Mouse (Mus musculus): ENCODE measurements around the gene Tmcc1. TPM values are rescaled to one million over a fixed set of nuclear protein-coding genes. Genes with fewer than 3 reads are reported as not detected.
"Not testable (repeated sequence)": the region's sequence is repeated elsewhere in the genome, so short reads cannot be mapped to it uniquely, and the experiment has no call there.

Gene Tmcc1
- polyA plus RNA-seq, 1 experiment from 2014 or later, result 12.6 TPM

- Histone ChIP-seq H3K9me3 (ENCODE audit: control insufficient read depth, low read length) (no peaks in the 10 kb centered on the region), H3K4me1 (ENCODE audit: control insufficient read depth in 2 of 2, insufficient read depth in 2 of 2, low read length in 2 of 2) (peaks cover 3 to 4% of the 10 kb centered on the region in 2 experiments; a peak in 3 of 4 replicates), H3K4me2 (ENCODE audit: low read length) (no peak overlapping the region), H3K36me3 (ENCODE audit: control insufficient read depth, insufficient read depth, low read length) (peaks cover 4% of the 10 kb centered on the region; the same call in 1 of the 2 replicates), H3K4me3 (ENCODE audit: control insufficient read depth in 1 of 2, insufficient read depth in 1 of 2, low read depth in 1 of 2, low read length in 2 of 2) (no peak overlapping the region), H3K27me3 (ENCODE audit: control insufficient read depth, insufficient read depth, low read length) (no peaks in the 10 kb centered on the region), H3K27ac (replicated peaks in 1 of 2; ENCODE audit: control insufficient read depth in 1 of 2, insufficient read depth in 1 of 2, low read depth in 2 of 2, low read length in 2 of 2) (no peak overlapping the region), H3K9ac (ENCODE audit: low read length) (no peak overlapping the region)
- no peak for ATAC-seq (ENCODE audit: insufficient number of reproducible peaks, insufficient read depth, low FRiP score, low read depth)
These were observed 65.3 kb downstream of the Tmcc1 start for GRCm38 (mm10) chr6:116127918-116128443.

GRCm38 (mm10) chr6:116126577-116126976 lies 66.7 kb downstream of the Tmcc1 start:
- H3K4me3 ChIP-seq (ENCODE audit: control insufficient read depth in 1 of 2, insufficient read depth in 1 of 2, low read depth in 1 of 2, low read length in 2 of 2), result no peak overlapping the region
- no peak overlapping the region for H3K27ac ChIP-seq (replicated peaks in 1 of 2; ENCODE audit: control insufficient read depth in 1 of 2, insufficient read depth in 1 of 2, low read depth in 2 of 2, low read length in 2 of 2)
- peaks cover 3 to 4% of the 10 kb centered on the region in 2 experiments; a peak in 3 of 4 replicates for H3K4me1 ChIP-seq (ENCODE audit: control insufficient read depth in 2 of 2, insufficient read depth in 2 of 2, low read length in 2 of 2)
- no peaks in the 10 kb centered on the region for H3K9me3 ChIP-seq (ENCODE audit: control insufficient read depth, low read length)
- no peak overlapping the region for H3K4me2 ChIP-seq (ENCODE audit: low read length)
- peaks cover 8% of the 10 kb centered on the region for H3K36me3 ChIP-seq (ENCODE audit: control insufficient read depth, insufficient read depth, low read length)
- H3K9ac ChIP-seq (ENCODE audit: low read length), result no peak overlapping the region
- H3K27me3 ChIP-seq (ENCODE audit: control insufficient read depth, insufficient read depth, low read length), result no peaks in the 10 kb centered on the region
- no peak for ATAC-seq (ENCODE audit: insufficient number of reproducible peaks, insufficient read depth, low FRiP score, low read depth)

GRCm38 (mm10) chr6:116122881-116123280 lies 70.4 kb downstream of the Tmcc1 start:
- Histone ChIP-seq H3K36me3 (ENCODE audit: control insufficient read depth, insufficient read depth, low read length) (peaks cover 8% of the 10 kb centered on the region), H3K4me3 (ENCODE audit: control insufficient read depth in 1 of 2, insufficient read depth in 1 of 2, low read depth in 1 of 2, low read length in 2 of 2) (no peak overlapping the region), H3K9ac (ENCODE audit: low read length) (no peak overlapping the region), H3K4me2 (ENCODE audit: low read length) (no peak overlapping the region), H3K27ac (replicated peaks in 1 of 2; ENCODE audit: control insufficient read depth in 1 of 2, insufficient read depth in 1 of 2, low read depth in 2 of 2, low read length in 2 of 2) (no peak overlapping the region), H3K4me1 (ENCODE audit: control insufficient read depth in 2 of 2, insufficient read depth in 2 of 2, low read length in 2 of 2) (peaks cover 3 to 4% of the 10 kb centered on the region in 2 experiments; a peak in 3 of 4 replicates), H3K27me3 (ENCODE audit: control insufficient read depth, insufficient read depth, low read length) (no peaks in the 10 kb centered on the region), H3K9me3 (ENCODE audit: control insufficient read depth, low read length) (no peaks in the 10 kb centered on the region)
- 85% methylated on average over 1 of the region's 1 CpGs for WGBS
- ATAC-seq (ENCODE audit: insufficient number of reproducible peaks, insufficient read depth, low FRiP score, low read depth), result no peak

- Histone ChIP-seq H3K27ac (replicated peaks in 1 of 2; ENCODE audit: control insufficient read depth in 1 of 2, insufficient read depth in 1 of 2, low read depth in 2 of 2, low read length in 2 of 2) (no peak overlapping the region), H3K4me1 (ENCODE audit: control insufficient read depth in 2 of 2, insufficient read depth in 2 of 2, low read length in 2 of 2) (no peaks in the 10 kb centered on the region), H3K27me3 (ENCODE audit: control insufficient read depth, insufficient read depth, low read length) (no peaks in the 10 kb centered on the region), H3K36me3 (ENCODE audit: control insufficient read depth, insufficient read depth, low read length) (peaks cover 8% of the 10 kb centered on the region), H3K4me3 (ENCODE audit: control insufficient read depth in 1 of 2, insufficient read depth in 1 of 2, low read depth in 1 of 2, low read length in 2 of 2) (no peak overlapping the region), H3K4me2 (ENCODE audit: low read length) (no peak overlapping the region), H3K9ac (ENCODE audit: low read length) (no peak overlapping the region), H3K9me3 (ENCODE audit: control insufficient read depth, low read length) (no peaks in the 10 kb centered on the region)
- 78% methylated on average over 4 of the region's 4 CpGs for WGBS
- ATAC-seq (ENCODE audit: insufficient number of reproducible peaks, insufficient read depth, low FRiP score, low read depth), result no peak
These were observed 73.6 kb downstream of the Tmcc1 start for GRCm38 (mm10) chr6:116119669-116120068.

- not testable (repeated sequence) for ATAC-seq (ENCODE audit: insufficient number of reproducible peaks, insufficient read depth, low FRiP score, low read depth); H3K4me3 ChIP-seq (ENCODE audit: control insufficient read depth in 1 of 2, insufficient read depth in 1 of 2, low read depth in 1 of 2, low read length in 2 of 2)
These were observed 76.7 kb downstream of the Tmcc1 start for GRCm38 (mm10) chr6:116116634-116117033.

GRCm38 (mm10) chr6:116110588-116110987 lies 82.7 kb downstream of the Tmcc1 start:
- H3K9me3 ChIP-seq (ENCODE audit: control insufficient read depth, low read length), result no peaks in the 10 kb centered on the region
- H3K36me3 ChIP-seq (ENCODE audit: control insufficient read depth, insufficient read depth, low read length), result no peaks in the 10 kb centered on the region
- H3K9ac ChIP-seq (ENCODE audit: low read length), result no peak overlapping the region
- ATAC-seq (ENCODE audit: insufficient number of reproducible peaks, insufficient read depth, low FRiP score, low read depth), result no peak
- H3K4me1 ChIP-seq (ENCODE audit: control insufficient read depth in 2 of 2, insufficient read depth in 2 of 2, low read length in 2 of 2), result peaks cover 4 to 10% of the 10 kb centered on the region in 2 experiments; a peak in 2 of 4 replicates
- H3K27me3 ChIP-seq (ENCODE audit: control insufficient read depth, insufficient read depth, low read length), result no peaks in the 10 kb centered on the region
- H3K27ac ChIP-seq (replicated peaks in 1 of 2; ENCODE audit: control insufficient read depth in 1 of 2, insufficient read depth in 1 of 2, low read depth in 2 of 2, low read length in 2 of 2), result no peak overlapping the region
- no peak overlapping the region for H3K4me3 ChIP-seq (ENCODE audit: control insufficient read depth in 1 of 2, insufficient read depth in 1 of 2, low read depth in 1 of 2, low read length in 2 of 2)
- no peak overlapping the region for H3K4me2 ChIP-seq (ENCODE audit: low read length)
- WGBS, result 82% methylated on average over 4 of the region's 4 CpGs

More at GRCm38 (mm10) chr6:116116634-116117033, 76.7 kb downstream of the Tmcc1 start:
- not testable (repeated sequence) for H3K9ac ChIP-seq (ENCODE audit: low read length); H3K4me1 ChIP-seq (ENCODE audit: control insufficient read depth in 2 of 2, insufficient read depth in 2 of 2, low read length in 2 of 2); H3K36me3 ChIP-seq (ENCODE audit: control insufficient read depth, insufficient read depth, low read length); H3K27ac ChIP-seq (replicated peaks in 1 of 2; ENCODE audit: control insufficient read depth in 1 of 2, insufficient read depth in 1 of 2, low read depth in 2 of 2, low read length in 2 of 2); H3K9me3 ChIP-seq (ENCODE audit: control insufficient read depth, low read length); H3K4me2 ChIP-seq (ENCODE audit: low read length); H3K27me3 ChIP-seq (ENCODE audit: control insufficient read depth, insufficient read depth, low read length)
- WGBS, result 93% methylated on average over 6 of the region's 6 CpGs

- no peaks in the 10 kb centered on the region for H3K9me3 ChIP-seq (ENCODE audit: control insufficient read depth, low read length)
- H3K36me3 ChIP-seq (ENCODE audit: control insufficient read depth, insufficient read depth, low read length), result no peaks in the 10 kb centered on the region
- H3K4me2 ChIP-seq (ENCODE audit: low read length), result peak overlapping the region; percentile 84
- no peaks in the 10 kb centered on the region for H3K27me3 ChIP-seq (ENCODE audit: control insufficient read depth, insufficient read depth, low read length)
- ATAC-seq (ENCODE audit: insufficient number of reproducible peaks, insufficient read depth, low FRiP score, low read depth), result peak; percentile 91
- H3K4me1 ChIP-seq (ENCODE audit: control insufficient read depth in 2 of 2, insufficient read depth in 2 of 2, low read length in 2 of 2), result peaks cover 4 to 12% of the 10 kb centered on the region in 2 experiments; a peak in 2 of 4 replicates
- peak overlapping the region; percentile 60 to 89 for H3K27ac ChIP-seq (replicated peaks in 1 of 2; ENCODE audit: control insufficient read depth in 1 of 2, insufficient read depth in 1 of 2, low read depth in 2 of 2, low read length in 2 of 2)
- 1% methylated on average over 29 of the region's 29 CpGs for WGBS
- H3K9ac ChIP-seq (ENCODE audit: low read length), result peak overlapping the region; percentile 80
- peak overlapping the region; percentile 59 to 76 for H3K4me3 ChIP-seq (ENCODE audit: control insufficient read depth in 1 of 2, insufficient read depth in 1 of 2, low read depth in 1 of 2, low read length in 2 of 2)
These were observed 85.6 kb downstream of the Tmcc1 start for GRCm38 (mm10) chr6:116107471-116108358.

All from heart, embryonic 14.5 days (tissue).